Mouse (Mus musculus) neural tube, embryonic 13.5 days (tissue): ENCODE data around the gene Rnase11. TPM values are rescaled to one million over a fixed set of nuclear protein-coding genes. Genes with fewer than 3 reads are reported as not detected.
A peak's percentile ranks its signal among the peaks of the same experiment; 100 is the strongest.
"Not testable (repeated sequence)": the region's sequence is repeated elsewhere in the genome, so short reads cannot be mapped to it uniquely, and the experiment has no call there.

Source experiments
- ATAC-seq: fragments of 200-750 bp; cut with Nextera tagmentation; 2 replicates; pipeline ENCODE4 v1.8.0; 2017; ENCODE audit warnings: low read depth, mild to moderate bottlenecking, moderate TSS enrichment, moderate library complexity
- H3K27ac ChIP-seq: fragments of 300-500 bp; sonication (generic); replicated peaks from 2 replicates; pipeline ENCODE4 v1.5.1; 2015; ENCODE audit warnings: moderate library complexity, mild to moderate bottlenecking, inconsistent platforms
- H3K27me3 ChIP-seq: fragments of 300-500 bp; sonication (generic); 2 replicates; pipeline ENCODE4 v1.6.1; 2015; ENCODE audit warnings: mild to moderate bottlenecking, inconsistent platforms
- H3K36me3 ChIP-seq: fragments of 300-500 bp; sonication (generic); 2 replicates; pipeline ENCODE4 v1.6.1; 2015; ENCODE audit warnings: mild to moderate bottlenecking, inconsistent platforms
- H3K4me1 ChIP-seq: fragments of 300-500 bp; sonication (generic); replicated peaks from 2 replicates; pipeline ENCODE4 v1.6.1; 2015; ENCODE audit warnings: inconsistent platforms
- H3K4me2 ChIP-seq: fragments of 300-500 bp; sonication (generic); 2 replicates; pipeline ENCODE4 v1.6.1; 2015; ENCODE audit warnings: inconsistent platforms, mild to moderate bottlenecking, moderate library complexity
- H3K4me3 ChIP-seq: fragments of 300-500 bp; sonication (generic); 2 replicates; pipeline ENCODE4 v1.5.1; 2015; ENCODE audit warnings: mild to moderate bottlenecking, inconsistent platforms
- H3K9ac ChIP-seq: fragments of 300-500 bp; sonication (generic); 2 replicates; pipeline ENCODE4 v1.6.1; 2015; ENCODE audit warnings: moderate library complexity, mild to moderate bottlenecking, inconsistent platforms
- H3K9me3 ChIP-seq: fragments of 300-500 bp; sonication (generic); 2 replicates; pipeline ENCODE4 v1.6.1; 2016; ENCODE audit warnings: inconsistent platforms
- WGBS: fragments of 180-500 bp; shearing (Covaris S2); methylation state at CpG from one replicate; pipeline ENCODE4 v1.1.7; 2015; 5-methylcytosine and 5-hydroxymethylcytosine counted together
- polyA plus RNA-seq: library from polyadenylated mRNA; unstranded; fragments of >200 nt; fragmentation: Nextera tagmentation; extraction: Ambion mirVana; gene quantifications from 2 replicates; pipeline ENCODE4 v1.2.1, GENCODE M21; 2015

Gene Rnase11
- polyA plus RNA-seq, 1 experiment from 2014 or later, result not detected

GRCm38 (mm10) chr14:51026391-51027133 lies 23.4 kb downstream of the Rnase11 start:
- H3K4me3 ChIP-seq, result no peak overlapping the region
- 42% methylated on average over 5 of the region's 5 CpGs for WGBS

DNA sequence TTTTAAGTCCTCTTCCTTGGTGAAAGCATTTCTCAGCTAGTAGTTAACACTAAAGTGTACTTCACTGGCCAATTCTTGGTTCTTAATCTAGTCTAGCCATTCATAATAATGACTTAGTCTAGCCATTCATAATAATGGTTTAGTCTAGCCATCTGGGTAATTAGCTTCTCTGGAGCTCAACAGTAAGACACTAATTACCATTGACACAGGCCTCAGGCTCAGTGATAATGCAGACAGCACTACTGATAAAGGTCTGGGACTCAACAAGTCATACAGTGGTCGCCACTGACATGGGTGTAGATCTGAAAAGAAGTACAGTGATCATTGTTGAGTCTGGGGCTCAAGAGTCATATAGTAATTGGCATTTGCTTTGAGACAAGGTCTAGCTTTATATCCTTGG lies 25.1 kb downstream of the Rnase11 start:
- WGBS, result 82% methylated on average over 1 of the region's 1 CpGs
- Histone ChIP-seq H3K4me3 (no peak overlapping the region), H3K9ac (no peak overlapping the region), H3K4me1 (no peaks in the 10 kb centered on the region), H3K27me3 (no peaks in the 10 kb centered on the region), H3K27ac (no peak overlapping the region), H3K9me3 (no peaks in the 10 kb centered on the region), H3K4me2 (no peak overlapping the region), H3K36me3 (no peaks in the 10 kb centered on the region)
- ATAC-seq, result no peak

More at GRCm38 (mm10) chr14:51026391-51027133, 23.4 kb downstream of the Rnase11 start:
- no peak overlapping the region for H3K9ac ChIP-seq
- H3K4me1 ChIP-seq, result no peaks in the 10 kb centered on the region
- ATAC-seq, result peak; percentile 40
- H3K36me3 ChIP-seq, result no peaks in the 10 kb centered on the region
- H3K27ac ChIP-seq, result no peak overlapping the region
- H3K27me3 ChIP-seq, result no peaks in the 10 kb centered on the region
- no peaks in the 10 kb centered on the region for H3K9me3 ChIP-seq
- H3K4me2 ChIP-seq, result no peak overlapping the region

GRCm38 (mm10) chr14:51023457-51023856 lies 26.5 kb downstream of the Rnase11 start:
- Histone ChIP-seq H3K27ac (no peak overlapping the region), H3K27me3 (no peaks in the 10 kb centered on the region), H3K4me2 (no peak overlapping the region), H3K4me1 (no peaks in the 10 kb centered on the region), H3K9me3 (no peaks in the 10 kb centered on the region), H3K36me3 (no peaks in the 10 kb centered on the region), H3K9ac (no peak overlapping the region), H3K4me3 (no peak overlapping the region)
- no peak for ATAC-seq
- 85% methylated on average over 4 of the region's 4 CpGs for WGBS

DNA sequence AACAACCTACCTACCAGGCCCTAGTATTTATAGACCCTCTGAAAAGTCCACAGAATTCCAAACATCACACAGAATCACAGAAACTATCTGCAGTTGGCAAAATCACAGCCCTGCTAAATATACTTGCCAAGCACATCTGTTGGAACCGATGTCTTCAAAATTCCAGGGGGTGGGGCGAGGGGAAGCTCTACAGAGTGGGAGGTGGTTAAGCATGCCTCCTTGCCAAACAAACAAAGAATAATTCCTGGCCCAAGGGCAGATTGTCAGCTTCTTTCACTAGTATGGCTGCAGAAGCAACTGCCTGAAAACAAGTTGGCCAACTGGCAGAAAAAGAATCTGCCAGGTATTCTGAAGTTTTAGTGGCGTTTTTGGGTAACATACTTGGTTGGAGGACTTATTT lies 32.7 kb downstream of the Rnase11 start:
- Histone ChIP-seq H3K36me3 (no peaks in the 10 kb centered on the region), H3K27ac (no peak overlapping the region), H3K4me2 (no peak overlapping the region), H3K4me1 (no peaks in the 10 kb centered on the region), H3K9me3 (no peaks in the 10 kb centered on the region), H3K9ac (no peak overlapping the region), H3K4me3 (no peak overlapping the region), H3K27me3 (no peaks in the 10 kb centered on the region)
- no peak for ATAC-seq
- 83% methylated on average over 3 of the region's 3 CpGs for WGBS

DNA sequence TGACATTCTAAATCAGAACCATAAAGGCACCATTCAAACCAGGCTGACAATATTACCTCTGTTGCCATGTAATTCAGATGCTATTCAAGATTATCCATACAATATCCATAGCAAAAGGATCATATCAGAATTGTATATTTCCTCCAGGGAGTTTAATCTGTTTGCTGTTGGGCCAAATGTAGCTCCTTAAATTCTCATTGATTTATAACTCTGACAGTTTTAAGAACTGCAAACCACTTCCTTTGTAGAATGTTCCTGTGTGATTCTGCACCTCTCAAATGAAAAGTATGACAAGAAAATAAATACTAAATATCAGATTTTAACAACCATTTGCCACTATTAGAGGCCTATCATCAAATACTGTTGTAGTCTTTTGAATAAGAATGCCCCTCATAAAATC lies 34.2 kb downstream of the Rnase11 start:
- H3K27me3 ChIP-seq, result no peaks in the 10 kb centered on the region
- H3K27ac ChIP-seq, result no peak overlapping the region
- no peak overlapping the region for H3K4me3 ChIP-seq
- H3K36me3 ChIP-seq, result no peaks in the 10 kb centered on the region
- H3K9ac ChIP-seq, result no peak overlapping the region
- no peak for ATAC-seq
- H3K9me3 ChIP-seq, result no peaks in the 10 kb centered on the region
- no peaks in the 10 kb centered on the region for H3K4me1 ChIP-seq
- H3K4me2 ChIP-seq, result no peak overlapping the region

DNA sequence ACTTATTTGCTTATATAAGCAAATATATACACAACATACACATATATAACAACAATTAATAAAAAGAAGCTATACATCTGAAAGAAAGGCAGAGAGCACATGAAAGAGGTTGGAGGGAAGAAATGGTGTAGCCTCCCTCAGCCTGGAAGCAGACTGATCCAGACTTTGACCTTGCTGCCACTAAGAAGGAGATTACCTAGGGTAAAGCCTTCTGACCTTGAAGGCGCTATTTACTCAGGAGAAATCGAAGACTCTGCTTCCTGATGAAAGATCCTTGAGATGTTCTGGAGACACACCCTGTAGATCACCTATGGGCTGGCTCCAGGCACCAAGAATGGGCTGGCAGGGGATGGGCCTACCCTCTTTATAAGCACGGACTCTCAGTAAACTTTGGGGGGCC lies 35.2 kb downstream of the Rnase11 start:
- not testable (repeated sequence) for H3K27me3 ChIP-seq, H3K9ac ChIP-seq, H3K4me1 ChIP-seq, H3K27ac ChIP-seq, H3K4me3 ChIP-seq, ATAC-seq, H3K9me3 ChIP-seq, H3K4me2 ChIP-seq, H3K36me3 ChIP-seq
- WGBS, result 95% methylated on average over 3 of the region's 3 CpGs

- ATAC-seq, result no peak
- Histone ChIP-seq H3K9me3 (no peaks in the 10 kb centered on the region), H3K36me3 (no peaks in the 10 kb centered on the region), H3K4me1 (no peaks in the 10 kb centered on the region), H3K4me2 (no peak overlapping the region), H3K9ac (no peak overlapping the region), H3K4me3 (no peak overlapping the region), H3K27me3 (no peaks in the 10 kb centered on the region), H3K27ac (no peak overlapping the region)
- WGBS, result 85% methylated on average over 6 of the region's 6 CpGs
These were observed 40.4 kb downstream of the Rnase11 start for GRCm38 (mm10) chr14:51009572-51009971.

GRCm38 (mm10) chr14:51008781-51009180 lies 41.2 kb downstream of the Rnase11 start:
- H3K4me2 ChIP-seq, result no peak overlapping the region
- WGBS, result 91% methylated on average over 4 of the region's 4 CpGs
- no peak for ATAC-seq

DNA sequence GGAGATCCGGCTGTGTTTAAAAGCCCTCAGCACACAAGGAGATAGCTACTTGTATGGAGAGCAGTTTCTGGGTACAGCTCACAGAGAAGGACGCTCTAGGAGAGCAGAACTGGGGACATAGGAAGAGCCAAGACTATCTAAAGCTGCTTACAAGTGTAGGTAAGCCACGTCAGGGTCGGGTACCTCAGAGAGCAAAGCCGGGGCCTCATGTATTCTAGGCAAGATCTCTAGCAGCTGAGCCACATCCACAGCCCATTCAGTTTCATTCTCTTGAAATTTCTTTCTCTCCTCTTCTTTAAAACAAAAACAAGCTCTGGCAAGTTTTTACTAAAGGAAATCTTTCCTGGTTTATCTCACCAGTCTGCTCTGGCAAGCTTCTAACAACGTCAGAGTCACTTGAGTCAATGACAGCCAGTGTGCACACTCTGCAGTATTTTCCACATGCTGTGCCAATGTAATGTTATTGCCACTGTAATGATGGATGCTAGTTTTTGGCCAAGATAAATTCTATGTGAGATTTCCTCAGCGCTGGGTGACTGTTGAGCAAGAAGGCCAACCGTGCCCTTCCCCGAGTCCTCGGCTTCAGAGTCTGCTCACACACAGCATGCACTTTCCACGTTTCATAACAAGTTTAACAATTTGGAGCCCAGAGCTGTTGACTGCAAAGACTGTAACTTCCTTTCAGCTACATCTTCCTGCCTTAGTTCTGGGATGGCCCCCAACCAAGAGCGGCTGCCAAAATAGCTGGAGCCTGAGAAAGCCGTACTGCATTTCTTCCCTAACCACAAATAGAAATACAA lies 41.8 kb downstream of the Rnase11 start:
- H3K4me2 ChIP-seq, result no peak overlapping the region
- H3K9ac ChIP-seq, result no peak overlapping the region
- H3K27me3 ChIP-seq, result no peaks in the 10 kb centered on the region
- H3K9me3 ChIP-seq, result no peaks in the 10 kb centered on the region
- ATAC-seq, result no peak
- H3K27ac ChIP-seq, result no peak overlapping the region
- 83% methylated on average over 13 of the region's 13 CpGs for WGBS
- H3K4me1 ChIP-seq, result no peaks in the 10 kb centered on the region
- no peaks in the 10 kb centered on the region for H3K36me3 ChIP-seq
- H3K4me3 ChIP-seq, result no peak overlapping the region

More at GRCm38 (mm10) chr14:51008781-51009180, 41.2 kb downstream of the Rnase11 start:
- no peaks in the 10 kb centered on the region for H3K4me1 ChIP-seq
- H3K4me3 ChIP-seq, result no peak overlapping the region
- H3K36me3 ChIP-seq, result no peaks in the 10 kb centered on the region
- H3K27me3 ChIP-seq, result no peaks in the 10 kb centered on the region
- H3K9me3 ChIP-seq, result no peaks in the 10 kb centered on the region
- no peak overlapping the region for H3K9ac ChIP-seq
- H3K27ac ChIP-seq, result no peak overlapping the region

GRCm38 (mm10) chr14:51007152-51007801 lies 42.7 kb downstream of the Rnase11 start, which contains the start of gene Rnase10:
TSS of gene Rnase10 (plus strand) at chr14:51007751.
- no peaks in the 10 kb centered on the region for H3K27me3 ChIP-seq
- no peak within 1 kb of the TSS for H3K27ac ChIP-seq
- H3K4me3 ChIP-seq, result no peak within 1 kb of the TSS
- H3K4me1 ChIP-seq, result no peaks in the 10 kb centered on the region
- H3K9me3 ChIP-seq, result no peaks in the 10 kb centered on the region
- H3K36me3 ChIP-seq, result no peaks in the 10 kb centered on the region
- no peak for ATAC-seq
- no peak within 1 kb of the TSS for H3K9ac ChIP-seq
- no peak within 1 kb of the TSS for H3K4me2 ChIP-seq
- WGBS, result 84% methylated on average over 8 of the region's 8 CpGs
